Mouse (Mus musculus) heart, postnatal 4 days (tissue): ENCODE data around the gene Foxk1. TPM values are rescaled to one million over a fixed set of nuclear protein-coding genes. Genes with fewer than 3 reads are reported as not detected.
A peak's percentile ranks its signal among the peaks of the same experiment; 100 is the strongest.

Experiments
- DNase-seq: peaks from one replicate; pipeline ENCODE4 v3.0.0; 2021
- total RNA-seq, 2 experiments: library from RNA; stranded (reverse); gene quantifications; 2 replicates each; pipeline ENCODE4 v1.2.3; 2021

The Foxk1 gene
- total RNA-seq, 2 experiments from 2014 or later, result 18.2 to 19.0 TPM

GRCm38 (mm10) chr5:142478829-142479435 lies 77.6 kb downstream of the Foxk1 start:
- DNase-seq, result peak; percentile 90

GRCm38 (mm10) chr5:142482512-142482911 lies 81.2 kb downstream of the Foxk1 start:
- DNase-seq, result no peak

- DNase-seq, result no peak
Observed at GRCm38 (mm10) chr5:142483581-142483980, 82.3 kb downstream of the Foxk1 start.

- DNase-seq, result no peak
Observed at GRCm38 (mm10) chr5:142486654-142487053, 85.4 kb downstream of the Foxk1 start.

GRCm38 (mm10) chr5:142489955-142490707 lies 88.8 kb downstream of the Foxk1 start:
- DNase-seq, result no peak

- DNase-seq, result no peak
Observed at GRCm38 (mm10) chr5:142493307-142493706, 92.0 kb downstream of the Foxk1 start.

GRCm38 (mm10) chr5:142495321-142496096 lies 94.2 kb downstream of the Foxk1 start:
- no peak for DNase-seq

GRCm38 (mm10) chr5:142498964-142499363 lies 97.7 kb downstream of the Foxk1 start:
- peak; percentile 67 for DNase-seq

- DNase-seq, result no peak
Observed at GRCm38 (mm10) chr5:142500918-142501317, 99.6 kb downstream of the Foxk1 start.

GRCm38 (mm10) chr5:142502414-142502813 lies 101.1 kb downstream of the Foxk1 start:
- DNase-seq, result peak; percentile 88

- DNase-seq, result no peak
Observed at GRCm38 (mm10) chr5:142504175-142504574, 102.9 kb downstream of the Foxk1 start.

- DNase-seq, result peak; percentile 41
Observed at GRCm38 (mm10) chr5:142505695-142506423, 104.6 kb downstream of the Foxk1 start.

- DNase-seq, result no peak
Observed at GRCm38 (mm10) chr5:142509141-142510060, 108.1 kb downstream of the Foxk1 start.

- no peak for DNase-seq
Observed at GRCm38 (mm10) chr5:142510061-142510414, 108.7 kb downstream of the Foxk1 start.

Other genes starting within 250 kb of the Foxk1 start
- gene Ap5z1, start 62.4 kb downstream of the Foxk1 start, total RNA-seq, result 1 to 10 TPM; 6.0 to 8.2 TPM
- under 1 TPM; 0.18 to 0.19 TPM for gene Papolb, start 128.6 kb downstream of the Foxk1 start, total RNA-seq
- gene Radil, start 149.6 kb downstream of the Foxk1 start, total RNA-seq, result 1 to 10 TPM; 3.7 to 5.6 TPM
- under 1 TPM; 0.10 to 0.18 TPM for gene Mmd2, start 207.3 kb downstream of the Foxk1 start, total RNA-seq
- gene Wipi2, start 226.2 kb downstream of the Foxk1 start, total RNA-seq, result 10 to 100 TPM; 34.7 to 35.4 TPM